Mouse (Mus musculus) ES-E14 (cell line): ENCODE results near the gene Olfr1395. TPM values are rescaled to one million over a fixed set of nuclear protein-coding genes. Genes with fewer than 3 reads are reported as not detected.

Experiments
- DNase-seq: peaks from one replicate; pipeline ENCODE4 v3.0.0-alpha.2; 2013; ENCODE audit warnings: low read depth, low spot score
- H3K27ac ChIP-seq: 2 replicates; pipeline ENCODE4 v1.5.1; 2012; ENCODE audit warnings: low read depth, mild to moderate bottlenecking, low read length, moderate library complexity, mixed read lengths; ENCODE audit not compliant: poor library complexity, insufficient read depth, severe bottlenecking
- H3K36me3 ChIP-seq: 2 replicates; pipeline ENCODE4 v1.6.1; 2012; ENCODE audit warnings: mild to moderate bottlenecking, low read length, moderate library complexity, mixed read lengths; ENCODE audit not compliant: control insufficient read depth, poor library complexity, insufficient read depth, severe bottlenecking
- H3K4me1 ChIP-seq, 2 experiments: fragments of 150-350 bp in 1 of 2; sonication (generic) in 1 of 2; 2 replicates each; pipeline ENCODE4 v1.6.1; 2012; ENCODE audit warnings: low read length in 2 of 2, mild to moderate bottlenecking in 1 of 2, mixed read lengths in 1 of 2; ENCODE audit not compliant: control insufficient read depth in 2 of 2, insufficient read depth in 2 of 2, poor library complexity in 1 of 2
- H3K4me3 ChIP-seq, 2 experiments: fragments of 150-350 bp in 1 of 2; sonication (generic) in 1 of 2; 2 replicates each; pipeline ENCODE4 v1.5.1; 2012; ENCODE audit warnings: low read length in 2 of 2, low read depth in 1 of 2, mild to moderate bottlenecking in 1 of 2, mixed read lengths in 1 of 2; ENCODE audit not compliant: insufficient read depth in 1 of 2, poor library complexity in 1 of 2, severe bottlenecking in 1 of 2
- H3K9ac ChIP-seq: 2 replicates; pipeline ENCODE4 v1.6.1; 2012; ENCODE audit warnings: low read depth, mild to moderate bottlenecking, low read length, mixed read lengths; ENCODE audit not compliant: poor library complexity, insufficient read depth, severe bottlenecking
- H3K9me3 ChIP-seq: fragments of 150-350 bp; sonication (generic); 2 replicates; pipeline ENCODE4 v1.6.1; 2012; ENCODE audit warnings: low read depth, mild to moderate bottlenecking, low read length; ENCODE audit not compliant: control insufficient read depth, insufficient read depth
- CHD2 ChIP-seq: IDR thresholded peaks from 2 replicates; pipeline ENCODE4 v1.6.1; 2014; ENCODE audit warnings: mild to moderate bottlenecking, low read depth, low read length, inconsistent platforms
- HCFC1 ChIP-seq: IDR thresholded peaks from 2 replicates; pipeline ENCODE4 v1.6.1; 2012; ENCODE audit warnings: low read length, inconsistent platforms, borderline replicate concordance; ENCODE audit not compliant: insufficient read depth
- MAFK ChIP-seq: IDR thresholded peaks from 2 replicates; pipeline ENCODE4 v1.6.1; 2014; ENCODE audit warnings: mild to moderate bottlenecking, low read depth, low read length, inconsistent platforms; ENCODE audit not compliant: insufficient read depth
- ZC3H11A ChIP-seq: IDR thresholded peaks from 2 replicates; pipeline ENCODE4 v1.6.1; 2012; ENCODE audit warnings: low read depth, mild to moderate bottlenecking, inconsistent platforms, low read length, borderline replicate concordance
- ZNF384 ChIP-seq: IDR thresholded peaks from 2 replicates; pipeline ENCODE4 v1.6.1; 2012; ENCODE audit warnings: low read depth, low read length, inconsistent platforms
- in situ Hi-C, 2 experiments: fragments of 600-800 bp; cut with MboI; formaldehyde crosslinking; loops; one replicate each; pipeline ENCODE4 v1.15.1; 2025; ENCODE audit warnings: low sequenced_read_pairs in 2 of 2, inconsistent platforms in 1 of 2; ENCODE audit not compliant: unreplicated experiment in 2 of 2
- total RNA-seq: library from RNA; depleted of rRNA; stranded (reverse); fragments of 300-350 nt; gene quantifications from 2 replicates; pipeline ENCODE4 v1.2.3, GENCODE M21; 2012

Gene Olfr1395
- total RNA-seq, 1 experiment = not detected

- TF ChIP-seq ZC3H11A (peak; percentile 45; the same call in 1 of the 2 replicates), MAFK (no peak), ZNF384 (peak; percentile 94)
- in situ Hi-C loops = loop anchor here in 1 of 2 experiments (10.0 kb wide), 1 partner anchor 334 kb away; no protein-coding TSS in a partner anchor
- Histone ChIP-seq H3K4me1 (no peaks in the 10 kb centered on the region), H3K9me3 (no peaks in the 10 kb centered on the region), H3K9ac (no peak overlapping the region), H3K4me3 (no peak overlapping the region), H3K36me3 (no peaks in the 10 kb centered on the region), H3K27ac (no peak overlapping the region)
- no peak for DNase-seq
Measured at GRCm38 (mm10) chr11:49108833-49109232, 33.2 kb upstream of the Olfr1395 start.

DNA sequence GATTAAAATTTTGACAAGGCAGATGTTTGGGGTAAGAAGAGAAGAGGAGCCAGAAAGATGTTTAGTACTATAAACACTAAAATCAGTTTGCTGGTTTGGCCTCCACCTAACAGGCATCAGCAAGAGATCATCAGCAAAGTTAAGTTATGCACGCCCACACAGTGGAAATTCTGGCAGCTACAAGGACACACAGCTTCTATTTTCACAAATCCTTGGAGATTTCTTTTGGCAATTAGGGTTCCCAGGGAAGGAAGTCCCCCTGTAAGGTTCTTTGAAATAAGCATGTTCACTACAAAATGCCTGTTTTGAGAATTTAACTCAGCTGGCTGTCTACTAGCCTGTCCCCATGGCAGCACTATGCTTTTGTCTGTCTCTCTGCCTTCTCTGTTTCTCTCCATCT, 31.1 kb upstream of the Olfr1395 start:
- in situ Hi-C loops = loop anchor here in 1 of 2 experiments (10.0 kb wide), 1 partner anchor 236 kb away; the partner anchor contains the start of gene Irgm1
- no peak for DNase-seq
- no peak for TF ChIP-seq HCFC1
- no peak for TF ChIP-seq MAFK
- no peak for TF ChIP-seq ZC3H11A
- no peak for TF ChIP-seq ZNF384
- no peak for TF ChIP-seq CHD2

DNA sequence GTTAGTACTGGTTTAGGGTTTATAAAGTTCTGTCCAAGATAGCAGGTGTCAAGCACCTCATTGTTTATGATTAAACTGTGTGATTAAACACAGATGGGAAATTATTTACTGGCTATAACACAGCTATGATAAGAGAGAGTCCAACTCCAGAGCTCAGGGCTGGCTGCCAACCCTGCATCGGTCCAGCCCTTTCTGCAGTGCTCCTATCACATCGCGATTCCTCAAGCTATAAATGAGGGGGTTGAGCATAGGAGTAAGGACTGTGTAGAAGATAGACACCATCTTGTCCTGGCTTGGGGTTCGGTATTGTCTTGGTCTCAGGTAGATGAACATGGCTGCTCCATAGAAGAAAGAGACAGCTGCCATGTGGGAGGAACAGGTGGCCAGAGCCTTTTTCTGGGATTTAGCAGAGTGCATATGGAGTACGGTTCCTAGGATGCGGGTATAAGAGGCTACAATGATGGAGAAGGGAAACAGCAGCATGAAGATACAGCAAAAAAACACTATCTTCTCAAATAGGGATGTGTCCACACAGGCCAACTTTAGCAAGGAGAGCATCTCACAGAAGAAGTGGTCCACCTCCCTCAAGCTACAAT, 29.4 kb upstream of the Olfr1395 start:
- Histone ChIP-seq H3K36me3 (no peaks in the 10 kb centered on the region), H3K4me1 (no peaks in the 10 kb centered on the region), H3K4me3 (no peak overlapping the region), H3K9ac (no peak overlapping the region), H3K9me3 (no peaks in the 10 kb centered on the region), H3K27ac (no peak overlapping the region)
- no peak for TF ChIP-seq ZC3H11A
- TF ChIP-seq ZNF384 = no peak
- TF ChIP-seq HCFC1 = no peak
- no peak for TF ChIP-seq CHD2
- no peak for TF ChIP-seq MAFK
- in situ Hi-C loops = loop anchor here in 1 of 2 experiments (10.0 kb wide), 1 partner anchor 238 kb away; the partner anchor contains the start of gene Irgm1
- DNase-seq = no peak

More for the DNA sequence above, 31.1 kb upstream of the Olfr1395 start:
- no peaks in the 10 kb centered on the region for H3K4me1 ChIP-seq
- H3K9me3 ChIP-seq = no peaks in the 10 kb centered on the region
- H3K36me3 ChIP-seq = no peaks in the 10 kb centered on the region
- H3K4me3 ChIP-seq = no peak overlapping the region
- no peak overlapping the region for H3K9ac ChIP-seq
- H3K27ac ChIP-seq = no peak overlapping the region

DNA sequence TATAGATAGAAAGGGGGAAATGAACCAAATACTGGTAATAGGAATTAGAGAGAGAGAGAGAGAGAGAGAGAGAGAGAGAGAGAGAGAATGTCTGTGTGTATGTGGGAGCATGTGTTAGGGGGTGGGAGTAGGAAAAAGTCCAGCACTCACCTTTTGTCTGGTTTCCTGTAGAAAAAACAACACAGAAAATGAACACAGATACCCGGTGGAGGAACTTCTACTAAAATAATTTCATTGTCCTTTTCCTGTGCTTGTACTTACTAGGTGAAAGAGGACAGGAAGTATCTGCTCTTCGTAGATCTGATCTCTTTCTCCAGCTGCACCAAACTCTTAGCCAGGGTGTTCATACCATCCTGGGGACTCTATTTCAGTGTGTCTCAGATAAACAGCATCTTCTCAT, 27.9 kb upstream of the Olfr1395 start:
- in situ Hi-C loops = loop anchor here in 1 of 2 experiments (10.0 kb wide), 1 partner anchor 239 kb away; the partner anchor contains the start of gene Irgm1
- no peak overlapping the region for H3K9ac ChIP-seq
- no peak for TF ChIP-seq HCFC1
- no peak for TF ChIP-seq ZC3H11A
- no peak for TF ChIP-seq ZNF384
- no peak for TF ChIP-seq CHD2
- TF ChIP-seq MAFK = no peak
- H3K4me3 ChIP-seq = no peak overlapping the region
- DNase-seq = no peak
- no peaks in the 10 kb centered on the region for H3K36me3 ChIP-seq
- H3K4me1 ChIP-seq = no peaks in the 10 kb centered on the region
- no peak overlapping the region for H3K27ac ChIP-seq
- H3K9me3 ChIP-seq = no peaks in the 10 kb centered on the region
